Mouse (Mus musculus) embryonic fibroblast, embryonic 13.5 days (primary cell): ENCODE data around the gene Tsc22d4. TPM values are rescaled to one million over a fixed set of nuclear protein-coding genes. Genes with fewer than 3 reads are reported as not detected.
A peak's percentile ranks its signal among the peaks of the same experiment; 100 is the strongest.

Experiments
- H3K27ac ChIP-seq: 2 replicates; pipeline ENCODE4 v1.5.1; 2012; ENCODE audit warnings: low read length, control low read depth, inconsistent platforms; ENCODE audit not compliant: insufficient read depth
- H3K4me1 ChIP-seq: 2 replicates; pipeline ENCODE4 v1.6.1; 2011; ENCODE audit warnings: low read length; ENCODE audit not compliant: control insufficient read depth, insufficient read depth
- H3K4me3 ChIP-seq: 2 replicates; pipeline ENCODE4 v1.5.1; 2011; ENCODE audit warnings: mild to moderate bottlenecking, control low read depth, low read length; ENCODE audit not compliant: insufficient read depth
- CTCF ChIP-seq: IDR thresholded peaks from 2 replicates; pipeline ENCODE4 v1.5.1; 2011; ENCODE audit warnings: mild to moderate bottlenecking, control low read depth, low read length, moderate library complexity, borderline replicate concordance; ENCODE audit not compliant: insufficient read depth
- POLR2A ChIP-seq: IDR thresholded peaks from 2 replicates; pipeline ENCODE4 v1.6.1; 2011; ENCODE audit warnings: low read depth, mild to moderate bottlenecking, control low read depth, low read length, moderate library complexity
- polyA plus RNA-seq: library from polyadenylated mRNA; stranded (reverse); fragments of >200 nt; gene quantifications from 2 replicates; pipeline ENCODE4 v1.2.4, GENCODE M21; 2011; ENCODE audit warnings: low read depth; ENCODE audit not compliant: missing spikeins, insufficient read length

Tsc22d4 gene
- polyA plus RNA-seq, 1 experiment = 71.5 TPM

GRCm38 (mm10) chr5:137751221-137751887, 5.8 kb downstream of the Tsc22d4 start:
- no peak overlapping the region for H3K4me3 ChIP-seq
- H3K27ac ChIP-seq = no peak overlapping the region
- no peaks in the 10 kb centered on the region for H3K4me1 ChIP-seq
- TF ChIP-seq CTCF = no peak
- no peak for TF ChIP-seq POLR2A

GRCm38 (mm10) chr5:137751988-137752387, 6.5 kb downstream of the Tsc22d4 start:
- no peaks in the 10 kb centered on the region for H3K4me1 ChIP-seq
- no peak overlapping the region for H3K27ac ChIP-seq
- no peak for TF ChIP-seq CTCF
- no peak for TF ChIP-seq POLR2A
- no peak overlapping the region for H3K4me3 ChIP-seq

GRCm38 (mm10) chr5:137753111-137753832, 7.7 kb downstream of the Tsc22d4 start:
- no peaks in the 10 kb centered on the region for H3K4me1 ChIP-seq
- no peak overlapping the region for H3K4me3 ChIP-seq
- TF ChIP-seq CTCF (no peak), POLR2A (no peak)
- no peak overlapping the region for H3K27ac ChIP-seq

GRCm38 (mm10) chr5:137755425-137755824, 9.9 kb downstream of the Tsc22d4 start:
- H3K4me3 ChIP-seq = no peak overlapping the region
- H3K27ac ChIP-seq = no peak overlapping the region
- TF ChIP-seq CTCF = no peak
- no peak for TF ChIP-seq POLR2A
- H3K4me1 ChIP-seq = no peaks in the 10 kb centered on the region

- TF ChIP-seq CTCF (no peak), POLR2A (no peak)
- H3K4me1 ChIP-seq = no peaks in the 10 kb centered on the region
- H3K27ac ChIP-seq = no peak overlapping the region
- no peak overlapping the region for H3K4me3 ChIP-seq
Measured at GRCm38 (mm10) chr5:137756106-137756505, 10.6 kb downstream of the Tsc22d4 start.

- Histone ChIP-seq H3K4me1 (no peaks in the 10 kb centered on the region), H3K4me3 (no peak overlapping the region), H3K27ac (no peak overlapping the region)
- peak; percentile 80 for TF ChIP-seq CTCF
- TF ChIP-seq POLR2A = no peak
Measured at GRCm38 (mm10) chr5:137756882-137757661, 11.5 kb downstream of the Tsc22d4 start.

GRCm38 (mm10) chr5:137757887-137758286, 12.4 kb downstream of the Tsc22d4 start:
- no peak overlapping the region for H3K27ac ChIP-seq
- H3K4me1 ChIP-seq = no peaks in the 10 kb centered on the region
- no peak overlapping the region for H3K4me3 ChIP-seq
- no peak for TF ChIP-seq CTCF

- H3K4me1 ChIP-seq = no peaks in the 10 kb centered on the region
- no peak overlapping the region for H3K27ac ChIP-seq
- TF ChIP-seq POLR2A (no peak), CTCF (no peak)
- H3K4me3 ChIP-seq = no peak overlapping the region
Measured at GRCm38 (mm10) chr5:137758921-137759534, 13.5 kb downstream of the Tsc22d4 start.

- no peaks in the 10 kb centered on the region for H3K4me1 ChIP-seq
- no peak overlapping the region for H3K27ac ChIP-seq
- TF ChIP-seq POLR2A (no peak), CTCF (peak; percentile 46; the same call in 1 of the 2 replicates)
- no peak overlapping the region for H3K4me3 ChIP-seq
Measured at GRCm38 (mm10) chr5:137759971-137760412, 14.5 kb downstream of the Tsc22d4 start.
